Mouse (Mus musculus): ENCODE measurements around the gene Asf1a.
"Not testable (repeated sequence)": the region's sequence is repeated elsewhere in the genome, so short reads cannot be mapped to it uniquely, and the experiment has no call there.

The Asf1a gene

GRCm38 (mm10) chr10:53596677-53597120, at the start of gene Asf1a:
Asf1a (plus strand) TSS chr10:53596757.
- peak; percentile 94 to 96 for DNase-seq (ENCODE audit: low spot score in 2 of 2)

- no peak for DNase-seq (ENCODE audit: low spot score in 2 of 2)
Measured at GRCm38 (mm10) chr10:53562001-53562400, 34.6 kb upstream of the Asf1a start.

- no peak for DNase-seq (ENCODE audit: low spot score in 2 of 2)
Measured at GRCm38 (mm10) chr10:53565538-53565937, 31.0 kb upstream of the Asf1a start.

GRCm38 (mm10) chr10:53568531-53568930, 28.0 kb upstream of the Asf1a start:
- no peak for DNase-seq (ENCODE audit: low spot score in 2 of 2)

- no peak for DNase-seq (ENCODE audit: low spot score in 2 of 2)
Measured at GRCm38 (mm10) chr10:53580137-53580536, 16.4 kb upstream of the Asf1a start.

- no peak for DNase-seq (ENCODE audit: low spot score in 2 of 2)
Measured at GRCm38 (mm10) chr10:53580621-53581081, 15.9 kb upstream of the Asf1a start.

- no peak for DNase-seq (ENCODE audit: low spot score in 2 of 2)
Measured at GRCm38 (mm10) chr10:53581087-53581486, 15.5 kb upstream of the Asf1a start.

GRCm38 (mm10) chr10:53585777-53586176, 10.8 kb upstream of the Asf1a start:
- DNase-seq (ENCODE audit: low spot score in 2 of 2) = no peak

GRCm38 (mm10) chr10:53595744-53596676, 547 bp upstream of the Asf1a start:
- peak; percentile 11 to 13 for DNase-seq (ENCODE audit: low spot score in 2 of 2)

- peak; percentile 27 to 44 for DNase-seq (ENCODE audit: low spot score in 2 of 2)
Measured at GRCm38 (mm10) chr10:53597121-53597881, 744 bp downstream of the Asf1a start.

GRCm38 (mm10) chr10:53598821-53599220, 2.3 kb downstream of the Asf1a start:
- DNase-seq (ENCODE audit: low spot score in 2 of 2) = peak in 1 of 2 experiments; percentile 17

GRCm38 (mm10) chr10:53605328-53605727, 8.8 kb downstream of the Asf1a start:
- no peak for DNase-seq (ENCODE audit: low spot score in 2 of 2)

GRCm38 (mm10) chr10:53608274-53608673, 11.7 kb downstream of the Asf1a start:
- DNase-seq (ENCODE audit: low spot score in 2 of 2) = no peak

- DNase-seq (ENCODE audit: low spot score in 2 of 2) = no peak
Measured at GRCm38 (mm10) chr10:53612172-53612571, 15.6 kb downstream of the Asf1a start.

GRCm38 (mm10) chr10:53613955-53614354, 17.4 kb downstream of the Asf1a start:
- no peak for DNase-seq (ENCODE audit: low spot score in 2 of 2)

- DNase-seq (ENCODE audit: low spot score in 2 of 2) = no peak
Measured at GRCm38 (mm10) chr10:53615850-53616616, 19.5 kb downstream of the Asf1a start.

GRCm38 (mm10) chr10:53629247-53629917, 32.8 kb downstream of the Asf1a start:
- peak; percentile 93 to 96 for DNase-seq (ENCODE audit: low spot score in 2 of 2)

- peak; percentile 90 to 92 for DNase-seq (ENCODE audit: low spot score in 2 of 2)
Measured at GRCm38 (mm10) chr10:53629918-53630250, 33.3 kb downstream of the Asf1a start.

GRCm38 (mm10) chr10:53630339-53630738, 33.8 kb downstream of the Asf1a start, which contains the start of gene Mcm9:
Mcm9 (minus strand) TSS chr10:53630439.
- not testable (repeated sequence) for DNase-seq (ENCODE audit: low spot score in 2 of 2)

- no peak for DNase-seq (ENCODE audit: low spot score in 2 of 2)
Measured at GRCm38 (mm10) chr10:53634160-53634559, 37.6 kb downstream of the Asf1a start.
